Mouse (Mus musculus): ENCODE measurements around the gene Vmn2r114. TPM values are rescaled to one million over a fixed set of nuclear protein-coding genes. Genes with fewer than 3 reads are reported as not detected.
"Not testable (repeated sequence)": the region's sequence is repeated elsewhere in the genome, so short reads cannot be mapped to it uniquely, and the experiment has no call there.

Gene Vmn2r114
- total RNA-seq (2022): under 1 TPM in 1 of 4 experiments, not detected in 3; 0.07 TPM

DNA sequence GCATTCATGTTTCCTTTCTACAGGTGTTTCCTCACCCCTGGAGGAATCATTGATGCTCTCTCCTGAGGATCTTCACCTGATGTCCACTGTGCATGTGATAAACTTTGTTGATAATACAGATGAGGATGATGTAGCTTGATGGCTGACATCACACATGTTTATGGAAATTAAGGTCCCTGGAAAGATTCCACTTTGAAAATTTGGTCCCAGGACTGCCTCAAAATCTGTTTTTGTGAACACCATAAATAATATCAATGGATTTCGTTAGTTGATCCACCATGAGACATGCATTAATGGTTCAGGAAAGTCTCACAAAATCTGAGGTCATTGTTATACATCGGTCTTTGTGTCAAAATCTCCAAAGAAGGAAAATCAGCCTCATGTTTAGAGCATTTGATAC is at the start of gene Vmn2r114:
TSS of gene Vmn2r114 (minus strand) at position 101 of the 400 bp plus-strand sequence.
- not testable (repeated sequence) for DNase-seq (ENCODE audit: low spot score in 2 of 2)

DNA sequence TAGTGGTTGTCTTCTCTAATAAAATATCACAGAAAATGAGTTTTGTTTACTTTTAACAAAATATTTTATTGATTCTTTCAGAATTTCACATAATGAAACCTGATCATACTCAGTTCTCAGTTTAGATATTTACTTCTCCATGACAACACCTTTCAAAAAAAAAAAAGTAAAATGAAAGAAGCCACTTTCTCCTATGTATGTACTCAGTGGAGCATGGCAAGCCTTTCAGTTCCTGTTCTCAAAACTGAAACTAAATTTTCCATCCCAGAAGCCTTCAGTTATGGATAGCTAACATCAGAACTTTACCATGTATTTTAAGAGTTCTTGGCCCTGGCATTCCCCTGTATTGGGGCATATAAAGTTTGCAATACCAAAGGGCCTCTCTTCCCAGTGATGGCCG is 39.3 kb upstream of the Vmn2r114 start:
- DNase-seq (ENCODE audit: low spot score in 2 of 2): no peak

DNA sequence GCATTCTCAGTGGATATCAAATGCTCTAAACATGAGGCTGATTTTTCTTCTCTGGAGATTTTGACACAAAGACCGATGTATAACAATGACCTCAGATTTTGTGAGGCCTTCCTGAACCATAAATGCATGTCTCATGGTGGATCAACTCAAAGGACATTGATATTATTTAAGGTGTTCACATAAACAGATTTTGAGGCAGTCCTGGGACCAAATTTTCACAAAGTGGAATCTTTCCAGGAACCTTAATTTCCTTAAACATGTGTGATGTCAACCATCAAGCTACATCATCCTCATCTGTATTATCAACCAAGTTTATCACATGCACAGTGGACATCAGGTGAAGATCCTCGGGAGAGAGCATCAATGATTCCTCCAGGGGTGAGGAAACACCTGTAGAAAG is 31.1 kb upstream of the Vmn2r114 start, which contains the start of gene Vmn2r115:
TSS of gene Vmn2r115 (plus strand) at position 301 of the 400 bp plus-strand sequence.
- not testable (repeated sequence) for DNase-seq (ENCODE audit: low spot score in 2 of 2)

DNA sequence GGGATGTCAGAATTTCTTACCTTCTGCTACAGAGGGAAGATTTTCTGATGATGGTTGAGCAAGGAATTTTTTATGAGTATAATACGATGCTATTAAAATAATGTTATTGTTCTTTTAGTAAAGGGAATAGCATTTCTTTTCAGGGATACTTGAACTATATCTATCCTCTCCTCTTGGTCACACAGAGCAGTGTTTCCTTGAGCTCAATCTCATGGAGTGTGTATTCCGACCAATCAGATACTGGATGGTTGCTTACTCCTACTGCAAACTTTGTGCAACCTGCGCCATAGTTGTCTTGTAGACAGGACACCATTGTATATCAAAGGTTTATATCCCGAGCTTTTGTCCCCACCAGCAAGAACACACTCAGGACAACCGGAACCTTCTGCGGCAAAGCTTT is 18.3 kb upstream of the Vmn2r114 start:
- no peak for DNase-seq (ENCODE audit: low spot score in 2 of 2)

Other genes starting within 250 kb of the Vmn2r114 start
- gene Zfp40, start 119.3 kb downstream of the Vmn2r114 start, total RNA-seq (2022): 10 to 100 TPM; 19.5 to 27.8 (median 22.1) TPM
- gene Vmn2r115, start 31.2 kb upstream of the Vmn2r114 start, total RNA-seq (2022): not detected
- not detected for gene Vmn2r116, start 72.1 kb upstream of the Vmn2r114 start, total RNA-seq (2022)
- not detected for gene Vmn2r117, start 167.2 kb upstream of the Vmn2r114 start, total RNA-seq (2022)